Mouse (Mus musculus) urinary bladder, adult 2 months (tissue): ENCODE measurements around the gene Tec. TPM values are rescaled to one million over a fixed set of nuclear protein-coding genes. Genes with fewer than 3 reads are reported as not detected.

Experiments used
- DNase-seq: peaks from one replicate; pipeline ENCODE4 v3.0.0; 2022; ENCODE audit warnings: low spot score
- polyA plus RNA-seq: library from polyadenylated mRNA; depleted of rRNA; stranded (reverse); fragments of >200 nt; gene quantifications from 2 replicates; pipeline ENCODE4 v1.2.3, GENCODE M21; 2012

Tec gene
- polyA plus RNA-seq, 1 experiment: 5.0 TPM

GRCm38 (mm10) chr5:72891534-72891933, 23.3 kb upstream of the Tec start:
- no peak for DNase-seq

DNA sequence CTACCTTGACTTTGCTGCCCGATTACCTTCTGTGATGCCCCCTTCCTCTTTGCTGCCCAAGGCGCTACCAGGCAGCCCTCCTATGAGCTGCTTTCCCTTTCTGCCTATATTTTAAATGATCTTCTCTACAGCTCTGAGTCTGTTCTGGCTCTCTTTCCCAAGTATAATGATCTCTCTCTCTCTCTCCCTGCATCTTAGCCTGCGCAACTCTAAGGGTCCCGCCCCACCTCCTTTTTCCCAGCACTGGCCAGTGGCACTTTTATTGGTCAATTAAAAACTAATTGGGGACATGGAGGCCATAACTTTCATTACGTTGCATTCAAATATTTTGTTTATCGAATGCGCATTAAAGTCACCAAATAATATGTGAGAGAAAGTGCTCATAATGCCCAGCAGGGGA, 20.0 kb upstream of the Tec start:
- no peak for DNase-seq

GRCm38 (mm10) chr5:72886458-72887222, 18.4 kb upstream of the Tec start:
- no peak for DNase-seq

- DNase-seq: no peak
Measured at GRCm38 (mm10) chr5:72883706-72884105, 15.4 kb upstream of the Tec start.

DNA sequence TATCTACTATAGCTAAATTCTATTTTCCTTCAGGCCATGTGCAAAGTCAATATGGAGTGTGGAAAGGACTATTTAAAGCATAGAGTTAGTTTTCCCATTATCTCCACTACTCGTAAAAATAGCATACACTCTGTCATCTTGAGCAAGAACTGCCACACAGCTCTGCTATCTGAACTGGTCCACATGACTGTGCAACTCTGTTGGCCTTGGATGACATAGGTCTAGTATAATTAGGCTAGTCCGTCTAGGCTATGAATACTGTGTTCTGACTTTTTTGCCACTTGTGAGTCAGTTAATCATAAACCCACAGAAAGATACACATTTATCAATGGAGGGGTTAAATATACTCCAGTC, 14.1 kb upstream of the Tec start:
- DNase-seq: no peak

DNA sequence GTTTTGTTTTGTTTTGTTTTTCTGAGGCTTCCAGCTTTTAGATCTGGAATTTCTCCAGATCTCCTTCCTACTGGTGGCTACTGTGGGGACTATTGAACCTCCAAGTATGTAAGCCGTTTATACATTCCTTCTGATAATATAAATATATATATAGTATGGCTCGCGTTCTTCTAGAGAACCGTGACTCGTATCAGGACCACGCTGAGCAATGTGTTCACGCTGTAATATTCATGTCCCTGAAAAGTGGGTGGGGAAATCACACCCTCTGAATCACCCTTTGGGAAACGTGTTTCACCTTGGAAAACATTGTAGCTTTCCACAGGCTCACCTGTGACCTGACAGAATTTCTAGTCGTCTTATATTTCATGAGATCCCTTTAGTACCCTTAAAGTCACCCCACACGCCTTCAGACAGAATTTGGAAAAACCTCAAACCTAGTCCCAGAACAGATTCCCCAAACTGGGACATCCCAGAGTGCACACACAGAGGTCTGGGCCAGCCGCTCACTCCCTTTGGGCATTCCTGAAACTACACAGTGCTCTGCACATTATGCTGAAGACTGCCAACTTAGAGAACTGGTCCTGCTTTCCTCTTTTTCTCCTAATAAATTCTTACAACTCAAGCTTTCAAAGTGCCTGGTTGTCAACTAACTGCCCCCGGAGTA, 13.6 kb upstream of the Tec start:
- DNase-seq: no peak

DNA sequence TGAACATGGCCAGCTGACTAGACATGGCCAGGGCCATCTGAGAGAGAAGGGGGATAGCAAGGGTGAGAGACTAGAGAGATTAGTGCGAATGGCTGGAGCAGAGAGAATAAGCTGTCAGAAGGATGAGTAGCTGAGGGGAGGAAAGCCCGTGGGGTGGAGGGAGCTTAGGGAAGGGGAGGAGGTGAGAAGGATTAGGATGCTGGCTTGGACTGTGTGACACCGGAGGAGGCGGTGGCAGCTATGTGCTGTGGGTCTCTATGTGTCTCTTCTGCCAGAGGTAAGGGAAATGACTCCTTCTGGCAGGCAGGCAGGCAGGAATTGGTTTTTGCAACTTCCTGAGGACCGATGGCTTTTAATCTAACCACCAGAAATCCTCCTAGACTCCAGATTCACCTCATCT, 11.5 kb upstream of the Tec start:
- no peak for DNase-seq

DNA sequence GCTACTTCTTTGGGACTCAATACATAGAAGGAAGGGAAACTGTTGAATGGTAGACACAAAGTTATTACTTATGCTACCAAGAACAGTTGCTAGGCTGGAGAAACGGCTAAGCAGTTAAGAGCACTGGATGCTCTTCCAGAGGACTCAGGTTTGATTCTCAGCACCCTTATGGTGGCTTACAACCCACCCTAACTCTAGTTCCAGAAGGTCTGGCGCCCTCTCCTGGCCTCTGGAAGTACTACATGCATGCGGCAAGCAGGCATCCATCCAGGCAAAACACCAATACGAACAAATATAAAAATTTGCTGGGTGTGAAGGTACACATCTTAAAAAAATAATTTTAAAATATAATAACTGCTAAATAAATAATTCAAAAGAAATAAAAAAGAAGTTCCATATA, 2.8 kb upstream of the Tec start:
- no peak for DNase-seq

DNA sequence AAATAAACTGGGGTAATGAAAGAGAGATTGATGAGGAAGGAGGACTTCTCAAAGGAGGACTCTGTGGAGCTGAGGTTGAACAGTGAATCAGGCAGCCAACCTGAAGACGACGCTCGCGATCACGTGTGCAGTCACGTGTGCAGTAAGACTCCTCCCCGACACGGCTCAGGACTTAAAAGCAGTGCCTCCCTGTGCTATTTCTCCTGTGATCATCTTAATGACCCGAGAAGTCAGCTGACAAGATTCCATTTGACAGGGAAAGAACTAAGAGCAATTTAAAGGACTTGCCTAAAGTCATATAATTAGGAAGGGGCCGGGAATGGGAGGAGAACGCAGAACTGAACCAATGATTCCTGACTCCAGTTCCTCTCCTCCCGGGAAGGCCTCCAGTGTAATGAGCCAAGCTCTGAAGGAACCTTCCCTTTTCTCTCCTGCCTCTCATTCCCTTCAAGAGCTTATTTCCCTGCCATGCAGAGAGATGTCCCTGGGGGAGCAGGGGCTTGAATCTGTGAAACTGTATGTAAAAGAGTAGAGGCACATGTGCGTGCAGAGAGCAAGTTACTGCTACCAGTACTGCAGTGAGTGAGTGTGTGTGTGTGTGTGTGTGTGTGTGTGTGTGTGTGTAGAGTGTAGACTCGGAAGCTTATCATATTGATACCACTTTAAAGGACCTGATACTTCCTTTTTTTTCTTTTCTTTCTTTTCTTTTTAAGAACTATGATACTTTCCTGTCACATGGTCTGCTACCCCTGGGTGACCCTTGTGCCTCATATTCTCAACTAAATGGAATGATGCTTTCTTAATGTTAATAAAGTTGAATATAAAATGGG, 1.7 kb upstream of the Tec start:
- DNase-seq: no peak

DNA sequence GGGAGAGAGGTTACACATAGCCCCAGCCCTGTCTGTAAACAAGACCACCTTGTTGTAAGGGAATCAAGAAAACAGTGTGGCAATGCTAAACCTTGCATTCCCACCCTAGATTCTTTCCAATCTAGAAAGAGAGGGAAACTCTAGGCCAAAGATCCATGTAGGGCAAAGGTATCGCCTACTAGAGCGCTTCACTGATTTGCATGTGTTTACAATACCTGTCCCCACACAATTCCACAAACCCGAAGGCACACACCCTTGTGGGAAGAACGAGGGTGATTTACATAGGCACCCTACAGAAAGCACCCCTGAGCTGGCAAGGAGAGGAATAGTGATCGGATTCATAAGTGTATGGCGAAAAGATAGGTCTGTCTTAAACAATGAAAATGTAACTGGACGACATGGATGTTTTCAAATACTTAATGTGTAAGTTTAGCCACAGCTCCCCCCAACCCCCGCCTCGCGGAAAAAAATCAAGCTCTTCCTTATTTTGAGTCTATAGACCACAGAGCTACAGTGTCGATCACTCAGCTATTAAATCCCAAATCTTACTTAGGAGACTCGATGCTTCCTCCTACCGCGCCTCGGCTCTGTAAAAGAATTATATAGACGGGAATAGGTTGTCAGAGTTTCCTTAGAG, 1.1 kb downstream of the Tec start:
- DNase-seq: no peak

- no peak for DNase-seq
Measured at GRCm38 (mm10) chr5:72866260-72866905, 1.9 kb downstream of the Tec start.

DNA sequence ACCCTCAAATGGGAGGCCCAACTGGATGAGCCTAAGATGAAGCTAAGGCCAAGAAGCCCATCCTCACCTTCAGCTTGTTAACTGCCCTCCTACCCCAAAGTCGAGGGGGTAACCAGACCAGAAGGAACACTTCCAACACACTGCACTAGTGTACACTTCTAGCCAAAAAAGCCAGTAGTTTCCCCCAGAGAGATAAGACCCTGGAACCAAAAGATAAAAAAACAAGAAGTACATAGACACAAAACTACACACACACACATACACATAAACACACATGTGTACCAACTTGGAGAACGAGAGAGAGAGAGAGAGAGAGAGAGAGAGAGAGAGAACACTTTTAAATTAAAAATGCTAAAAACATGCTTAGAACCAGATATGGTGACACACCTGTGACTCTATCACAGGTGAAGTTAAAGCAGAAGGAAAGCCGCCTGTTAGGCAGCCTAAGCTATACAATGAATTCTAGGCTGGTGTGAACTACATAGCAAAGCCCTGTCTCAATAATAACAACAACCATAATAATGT, 3.6 kb downstream of the Tec start:
- no peak for DNase-seq

DNA sequence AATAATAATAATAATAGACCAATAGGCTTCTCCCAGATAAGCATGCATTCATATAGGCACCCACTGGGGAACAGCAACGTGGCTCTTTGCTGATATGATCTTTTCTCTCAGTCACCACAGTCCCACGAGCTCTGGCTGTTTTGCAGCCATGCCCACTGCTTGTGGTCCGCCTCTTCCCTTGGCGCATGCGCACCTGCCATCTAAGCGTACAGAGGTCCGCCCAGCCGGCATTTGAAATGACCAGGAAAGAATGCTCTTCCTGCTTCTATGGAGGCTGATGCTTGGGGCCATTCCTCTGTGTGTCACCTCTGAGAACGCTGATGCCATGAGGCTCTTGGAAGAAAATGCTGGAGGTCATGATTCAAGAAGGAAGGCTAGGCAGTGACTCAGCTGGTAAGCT, 5.1 kb downstream of the Tec start:
- no peak for DNase-seq

DNA sequence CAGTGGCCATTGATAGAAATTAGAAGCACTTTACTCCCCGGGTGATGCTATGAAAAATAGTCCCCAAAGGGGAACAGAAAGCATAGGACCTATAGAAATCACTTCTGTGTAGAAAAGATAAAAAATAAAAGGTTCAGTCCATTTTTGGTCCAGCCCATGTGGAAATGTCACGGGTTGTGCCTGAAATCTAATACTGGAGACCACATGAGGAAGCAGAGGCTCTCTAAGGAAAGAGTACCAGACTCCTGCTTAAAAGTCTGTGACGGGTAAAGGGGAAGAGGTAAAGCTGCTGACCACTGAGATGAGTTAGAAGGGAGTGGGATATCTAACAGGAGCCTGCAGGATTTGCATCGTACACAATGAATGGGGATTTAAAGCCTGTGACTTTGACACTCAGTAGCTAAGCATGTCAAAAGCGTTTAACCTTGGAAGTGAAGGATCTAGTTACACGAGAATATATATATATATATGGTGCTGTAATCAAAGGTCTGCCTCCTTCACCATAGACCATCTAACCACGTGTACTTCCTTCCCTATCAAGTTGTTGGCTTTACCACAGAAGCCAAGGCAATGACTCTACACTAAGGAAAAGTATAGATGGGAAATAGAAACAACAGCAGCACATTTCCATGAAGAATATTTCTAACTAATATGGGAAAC, 6.4 kb downstream of the Tec start:
- DNase-seq: no peak

DNA sequence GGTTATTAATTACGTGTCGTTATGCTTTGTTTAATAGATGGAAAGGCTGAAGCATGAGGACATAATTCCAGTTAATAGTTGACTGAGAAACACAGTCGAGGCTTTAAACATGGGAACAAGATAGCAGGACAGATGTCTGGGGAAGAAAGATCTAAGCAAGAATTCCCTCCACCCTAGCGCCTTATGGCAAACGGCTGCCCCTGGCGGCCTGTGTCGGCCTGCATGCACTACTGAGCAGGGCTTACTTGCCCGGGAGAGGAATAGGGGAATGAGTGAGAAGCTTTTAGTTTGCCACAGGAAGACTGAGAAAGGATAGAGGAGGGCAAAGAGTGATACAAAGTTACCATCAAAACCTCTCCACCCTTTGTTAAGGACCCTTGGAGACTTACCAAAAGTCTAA, 7.4 kb downstream of the Tec start:
- no peak for DNase-seq

GRCm38 (mm10) chr5:72858306-72858705, 10.0 kb downstream of the Tec start:
- no peak for DNase-seq

DNA sequence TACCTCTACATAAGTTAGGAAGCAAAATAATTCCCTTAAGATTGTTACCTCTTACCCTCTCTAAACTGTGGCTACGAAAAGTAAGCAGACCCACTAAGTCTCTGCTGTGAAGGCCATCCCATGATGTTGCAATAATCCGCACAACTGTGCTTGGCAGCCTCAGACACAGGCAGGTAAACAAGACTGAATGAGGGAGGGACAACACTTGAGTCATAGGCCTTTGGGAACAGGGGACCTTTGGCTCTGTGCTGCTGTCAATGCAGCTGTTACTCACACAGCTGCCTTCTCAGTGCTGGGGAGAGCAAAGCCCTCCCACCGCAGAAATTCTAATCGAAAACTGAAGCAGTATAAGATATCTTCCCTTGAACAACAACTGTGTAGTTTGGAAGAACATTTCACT, 10.5 kb downstream of the Tec start:
- no peak for DNase-seq

DNA sequence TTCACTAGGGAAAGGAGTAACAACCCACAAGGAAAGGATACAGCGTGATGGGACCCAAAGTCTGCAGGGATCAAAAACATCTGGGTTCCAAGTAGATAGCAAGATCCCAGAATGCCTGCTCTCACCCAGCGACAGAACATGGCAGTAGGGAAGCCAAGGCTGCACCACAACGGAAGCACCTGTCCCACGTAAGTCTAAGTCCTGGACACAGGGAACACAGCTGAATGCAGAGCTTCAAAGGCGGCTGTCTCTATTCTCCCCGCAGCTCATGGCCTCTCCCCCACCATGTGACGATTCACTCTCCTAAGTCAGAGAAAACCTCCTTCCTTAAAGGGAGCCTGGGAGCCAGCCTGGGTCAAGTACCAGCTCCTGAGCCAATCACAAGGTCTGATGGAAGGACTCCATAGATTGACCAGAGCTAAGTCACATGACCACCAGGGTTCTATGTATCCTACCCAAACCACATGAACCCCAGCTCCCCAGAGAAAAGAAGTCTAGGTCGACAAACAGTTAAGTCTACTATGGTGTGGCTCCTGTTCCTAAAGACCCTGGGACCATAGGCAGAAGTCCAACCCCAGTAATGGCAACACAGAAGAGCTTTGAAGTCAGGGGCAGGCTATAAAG, 11.9 kb downstream of the Tec start:
- DNase-seq: no peak

GRCm38 (mm10) chr5:72855685-72856124, 12.6 kb downstream of the Tec start:
- DNase-seq: peak; percentile 39
